Mouse (Mus musculus) neural tube, embryonic 14.5 days (tissue): ENCODE measurements around the gene Elf5. TPM values are rescaled to one million over a fixed set of nuclear protein-coding genes. Genes with fewer than 3 reads are reported as not detected.

Experiments
- ATAC-seq: fragments of 200-750 bp; cut with Nextera tagmentation; 2 replicates; pipeline ENCODE4 v1.8.0; 2017; ENCODE audit warnings: low read depth, mild to moderate bottlenecking, moderate TSS enrichment, moderate library complexity
- H3K27ac ChIP-seq: fragments of 300-500 bp; sonication (generic); 2 replicates; pipeline ENCODE4 v1.5.1; 2014; ENCODE audit warnings: low read depth, mild to moderate bottlenecking, control low read depth, low read length, moderate library complexity, mixed read lengths
- H3K27me3 ChIP-seq: fragments of 300-500 bp; sonication (generic); 2 replicates; pipeline ENCODE4 v1.6.1; 2014; ENCODE audit warnings: low read length; ENCODE audit not compliant: control insufficient read depth, insufficient read depth
- H3K36me3 ChIP-seq: fragments of 300-500 bp; sonication (generic); 2 replicates; pipeline ENCODE4 v1.6.1; 2014; ENCODE audit warnings: low read length, mixed read lengths; ENCODE audit not compliant: control insufficient read depth, insufficient read depth
- H3K4me1 ChIP-seq: fragments of 300-500 bp; sonication (generic); 2 replicates; pipeline ENCODE4 v1.6.1; 2014; ENCODE audit warnings: low read length; ENCODE audit not compliant: control insufficient read depth, insufficient read depth
- H3K4me2 ChIP-seq: fragments of 300-500 bp; sonication (generic); 2 replicates; pipeline ENCODE4 v1.6.1; 2014; ENCODE audit warnings: mild to moderate bottlenecking, low read depth, low read length, control low read depth
- H3K4me3 ChIP-seq: fragments of 300-500 bp; sonication (generic); 2 replicates; pipeline ENCODE4 v1.5.1; 2014; ENCODE audit warnings: low read depth, low read length, control low read depth, mixed read lengths
- H3K9ac ChIP-seq: fragments of 300-500 bp; sonication (generic); replicated peaks from 2 replicates; pipeline ENCODE4 v1.6.1; 2014; ENCODE audit warnings: low read depth, mild to moderate bottlenecking, control low read depth, low read length, mixed read lengths
- H3K9me3 ChIP-seq: fragments of 300-500 bp; sonication (generic); 2 replicates; pipeline ENCODE4 v1.6.1; 2016; ENCODE audit warnings: low read length; ENCODE audit not compliant: control insufficient read depth
- whole genome bisulfite sequencing: fragments of 180-500 bp; shearing (Covaris S2); extraction: QIAGEN DNeasy Blood & Tissue Kit; methylation state at CpG from one replicate; pipeline ENCODE4 v1.1.7; 2014; 5-methylcytosine and 5-hydroxymethylcytosine counted together
- polyA plus RNA-seq: library from polyadenylated mRNA; unstranded; fragments of >200 nt; fragmentation: Nextera tagmentation; extraction: Ambion mirVana; gene quantifications from 2 replicates; pipeline ENCODE4 v1.2.1, GENCODE M21; 2014

Elf5 gene
- polyA plus RNA-seq, 1 experiment from 2014 or later = not detected

DNA sequence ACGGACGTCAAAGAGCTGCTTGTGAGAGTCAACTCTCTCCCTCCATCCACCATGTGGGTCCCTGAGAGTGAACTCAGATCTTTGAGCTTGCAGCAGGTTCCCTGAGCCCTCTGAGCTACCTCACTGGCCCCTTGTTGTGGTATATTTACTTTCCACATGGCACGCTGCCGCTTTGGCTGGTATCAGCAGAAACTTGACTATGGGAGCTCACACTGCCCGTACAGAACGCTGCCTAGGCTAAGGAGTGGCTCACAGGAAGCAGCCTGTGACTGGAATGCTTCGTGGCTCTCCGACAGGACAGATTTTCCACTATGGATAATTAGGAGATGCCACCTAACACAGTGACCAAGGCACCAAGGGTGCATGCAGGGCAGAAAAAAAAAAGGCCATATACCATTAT, 49.7 kb downstream of the Elf5 start:
- no peak overlapping the region for H3K4me3 ChIP-seq
- 83% methylated on average over 8 of the region's 8 CpGs for WGBS
- peaks cover 21% of the 10 kb centered on the region for H3K36me3 ChIP-seq
- H3K9ac ChIP-seq = no peak overlapping the region
- no peaks in the 10 kb centered on the region for H3K4me1 ChIP-seq
- ATAC-seq = no peak
- H3K9me3 ChIP-seq = no peaks in the 10 kb centered on the region
- H3K27ac ChIP-seq = no peak overlapping the region
- no peaks in the 10 kb centered on the region for H3K27me3 ChIP-seq
- H3K4me2 ChIP-seq = no peak overlapping the region

DNA sequence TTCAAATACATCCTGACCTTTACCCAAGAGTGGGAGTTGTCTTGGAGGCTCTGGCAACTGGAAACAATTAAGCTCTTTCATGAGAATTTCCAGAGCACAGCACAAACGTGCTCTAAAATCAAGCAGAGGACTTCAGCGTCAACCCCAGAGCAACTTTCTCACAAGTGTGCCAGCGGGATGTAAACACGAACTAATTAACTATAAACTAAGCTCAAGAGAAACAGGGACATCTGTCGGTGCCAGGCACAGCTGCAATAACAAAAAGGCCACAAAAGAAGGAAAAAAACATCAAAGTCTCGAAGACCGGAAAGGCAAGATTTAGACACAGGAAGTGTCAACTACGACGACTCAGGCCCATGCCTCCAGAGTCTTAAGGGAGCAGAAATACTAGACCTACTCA, 50.3 kb downstream of the Elf5 start:
- ATAC-seq = no peak
- Histone ChIP-seq H3K4me3 (no peak overlapping the region), H3K27ac (no peak overlapping the region), H3K9me3 (no peaks in the 10 kb centered on the region), H3K36me3 (peaks cover 19% of the 10 kb centered on the region), H3K9ac (no peak overlapping the region), H3K4me1 (no peaks in the 10 kb centered on the region), H3K4me2 (no peak overlapping the region), H3K27me3 (no peaks in the 10 kb centered on the region)
- WGBS = 43% methylated on average over 9 of the region's 9 CpGs

DNA sequence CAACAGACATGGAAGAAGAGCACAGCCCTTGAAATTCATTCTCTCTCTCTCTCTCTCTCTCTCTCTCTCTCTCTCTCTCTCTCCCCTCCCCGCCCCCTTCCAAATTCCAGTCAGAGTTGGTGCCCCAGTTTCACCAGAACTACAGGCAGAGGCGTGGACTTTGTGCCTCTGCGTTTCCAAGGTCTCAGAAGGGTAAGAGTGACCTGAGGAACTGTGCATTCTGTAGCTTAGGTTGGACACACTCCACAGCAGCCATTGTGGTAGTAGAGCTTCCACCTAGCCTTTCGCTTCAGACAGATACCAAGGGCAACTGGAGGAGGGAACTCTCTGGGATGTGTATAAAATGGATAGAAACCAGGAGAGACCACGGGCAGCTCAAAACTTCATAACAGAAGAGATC, 51.3 kb downstream of the Elf5 start:
- whole genome bisulfite sequencing = 98% methylated on average over 5 of the region's 5 CpGs
- Histone ChIP-seq H3K36me3 (peaks cover 25% of the 10 kb centered on the region), H3K27ac (no peak overlapping the region), H3K9me3 (no peaks in the 10 kb centered on the region), H3K4me3 (no peak overlapping the region), H3K4me2 (no peak overlapping the region), H3K27me3 (no peaks in the 10 kb centered on the region), H3K4me1 (no peaks in the 10 kb centered on the region), H3K9ac (no peak overlapping the region)
- no peak for ATAC-seq

DNA sequence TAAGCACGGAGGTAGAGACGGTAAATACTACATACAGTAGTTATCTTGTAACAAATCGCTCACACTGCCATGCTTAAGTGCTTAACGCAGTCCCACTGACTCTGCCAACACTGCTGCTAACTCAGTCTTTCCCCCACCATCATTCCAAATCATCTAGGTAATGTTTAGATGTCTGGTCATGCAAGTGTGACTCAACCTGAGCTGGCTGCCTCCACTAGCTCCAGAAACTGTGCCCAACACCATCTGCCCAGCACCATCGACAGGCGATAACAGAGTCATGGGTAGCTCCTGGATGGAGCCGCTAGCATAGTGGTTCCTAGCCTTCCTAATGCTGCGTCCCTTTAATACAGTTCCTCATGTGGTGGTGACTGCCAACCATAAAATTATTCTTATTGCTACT, 53.0 kb downstream of the Elf5 start:
- Histone ChIP-seq H3K4me3 (no peak overlapping the region), H3K36me3 (peaks cover 29% of the 10 kb centered on the region), H3K9ac (no peak overlapping the region), H3K4me2 (no peak overlapping the region), H3K9me3 (no peaks in the 10 kb centered on the region), H3K4me1 (no peaks in the 10 kb centered on the region), H3K27me3 (no peaks in the 10 kb centered on the region), H3K27ac (no peak overlapping the region)
- no peak for ATAC-seq
- WGBS = 95% methylated on average over 8 of the region's 8 CpGs

DNA sequence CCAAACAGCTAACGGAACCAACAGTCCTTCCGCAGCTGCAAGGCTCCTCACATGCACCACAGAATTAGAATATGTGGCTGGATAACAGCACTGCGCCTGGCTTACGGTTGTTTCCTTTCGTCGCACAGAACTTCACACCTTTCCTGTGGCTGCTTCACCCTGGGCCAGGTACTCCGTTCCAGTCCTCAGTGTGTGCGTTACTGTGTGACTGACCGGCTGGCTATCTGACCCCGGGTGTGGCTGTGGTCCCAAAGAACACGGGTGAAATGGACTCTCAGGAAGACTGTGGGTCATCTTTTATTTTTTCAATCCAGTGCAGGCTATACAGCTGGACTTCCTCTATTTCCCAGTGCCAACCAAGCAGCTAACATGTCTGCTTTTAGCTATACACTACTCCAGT, 53.9 kb downstream of the Elf5 start:
- Histone ChIP-seq H3K9ac (no peak overlapping the region), H3K36me3 (peaks cover 32% of the 10 kb centered on the region), H3K4me1 (no peaks in the 10 kb centered on the region), H3K4me2 (no peak overlapping the region), H3K27me3 (no peaks in the 10 kb centered on the region), H3K4me3 (no peak overlapping the region), H3K27ac (no peak overlapping the region), H3K9me3 (no peaks in the 10 kb centered on the region)
- no peak for ATAC-seq
- WGBS = 94% methylated on average over 11 of the region's 11 CpGs

DNA sequence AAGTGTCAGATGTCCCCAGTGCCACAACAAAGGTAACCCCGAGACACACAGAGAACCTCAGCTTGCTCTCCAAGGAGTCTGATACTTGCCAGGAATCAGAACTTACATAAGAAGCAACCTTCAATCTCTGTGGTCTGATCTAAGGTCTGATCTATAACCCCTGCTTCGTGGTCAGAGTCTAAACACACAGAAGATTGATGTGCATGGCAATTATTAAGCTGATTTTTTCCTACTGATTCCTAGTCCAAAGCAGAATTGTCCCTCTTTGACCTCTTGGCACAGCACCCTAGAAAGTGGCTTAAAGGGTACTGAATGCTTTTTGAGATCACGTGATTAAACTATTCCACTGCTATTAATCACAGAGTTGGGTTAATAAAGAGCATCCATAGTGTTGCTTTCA, 54.8 kb downstream of the Elf5 start:
- ATAC-seq = no peak
- WGBS = 92% methylated on average over 3 of the region's 3 CpGs
- Histone ChIP-seq H3K36me3 (peaks cover 32% of the 10 kb centered on the region), H3K9me3 (no peaks in the 10 kb centered on the region), H3K27me3 (no peaks in the 10 kb centered on the region), H3K4me3 (no peak overlapping the region), H3K9ac (no peak overlapping the region), H3K4me1 (no peaks in the 10 kb centered on the region), H3K27ac (no peak overlapping the region), H3K4me2 (no peak overlapping the region)

DNA sequence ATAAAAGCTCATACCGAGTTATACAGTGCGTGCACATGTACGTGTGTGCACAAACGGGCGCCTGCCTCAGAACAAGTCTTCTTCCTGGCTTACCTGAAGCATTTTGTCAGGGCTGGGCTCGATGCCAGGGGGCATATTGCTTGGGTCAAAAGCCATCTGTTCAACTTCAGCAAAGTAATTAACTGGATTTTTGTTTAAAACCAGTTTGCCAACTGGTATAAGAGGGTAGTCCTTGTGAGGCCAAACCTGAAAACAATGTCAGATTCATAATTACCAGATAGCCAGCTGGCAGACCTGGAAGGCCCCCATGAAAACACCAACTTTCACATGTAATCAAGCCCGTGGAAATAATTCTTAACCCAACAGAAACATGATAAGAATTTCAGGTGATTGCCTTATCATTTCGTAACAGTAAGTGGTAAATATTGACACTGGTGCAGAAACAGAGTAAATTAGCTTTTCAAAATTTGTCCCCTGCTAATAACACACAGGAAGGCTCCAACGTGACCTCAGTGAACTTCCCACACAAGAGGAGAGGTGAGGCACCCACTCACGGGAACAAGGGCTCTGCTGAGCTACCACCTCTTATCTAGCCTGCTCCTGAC, 55.6 kb downstream of the Elf5 start:
- no peak overlapping the region for H3K4me2 ChIP-seq
- peaks cover 32% of the 10 kb centered on the region for H3K36me3 ChIP-seq
- WGBS = 91% methylated on average over 10 of the region's 10 CpGs
- no peak for ATAC-seq
- H3K4me1 ChIP-seq = no peaks in the 10 kb centered on the region
- H3K27ac ChIP-seq = no peak overlapping the region
- H3K27me3 ChIP-seq = no peaks in the 10 kb centered on the region
- H3K9ac ChIP-seq = no peak overlapping the region
- H3K4me3 ChIP-seq = no peak overlapping the region
- no peaks in the 10 kb centered on the region for H3K9me3 ChIP-seq

DNA sequence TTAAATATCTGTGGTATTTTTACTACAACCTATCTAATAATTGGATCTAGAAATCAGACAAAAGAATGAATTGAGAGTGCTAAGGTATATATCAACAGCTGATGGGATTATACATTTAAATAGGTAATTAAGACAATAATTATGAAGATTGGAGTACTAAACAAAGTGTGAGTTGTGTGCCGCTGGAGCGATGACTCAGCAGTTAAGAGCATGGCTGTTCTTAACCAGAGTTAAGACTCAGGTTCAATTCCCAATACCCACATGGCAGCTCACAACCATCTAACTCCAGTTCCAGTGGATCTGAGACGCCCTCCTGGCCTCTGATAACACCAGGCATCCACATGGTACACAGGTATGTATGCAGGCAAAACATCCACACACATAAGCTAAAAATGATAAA, 61.9 kb downstream of the Elf5 start:
- H3K4me2 ChIP-seq = no peak overlapping the region
- H3K4me3 ChIP-seq = no peak overlapping the region
- WGBS = 97% methylated on average over 3 of the region's 3 CpGs
- peaks cover 24% of the 10 kb centered on the region for H3K36me3 ChIP-seq
- no peaks in the 10 kb centered on the region for H3K4me1 ChIP-seq
- no peak overlapping the region for H3K27ac ChIP-seq
- no peaks in the 10 kb centered on the region for H3K27me3 ChIP-seq
- H3K9me3 ChIP-seq = no peaks in the 10 kb centered on the region
- ATAC-seq = no peak
- no peak overlapping the region for H3K9ac ChIP-seq

DNA sequence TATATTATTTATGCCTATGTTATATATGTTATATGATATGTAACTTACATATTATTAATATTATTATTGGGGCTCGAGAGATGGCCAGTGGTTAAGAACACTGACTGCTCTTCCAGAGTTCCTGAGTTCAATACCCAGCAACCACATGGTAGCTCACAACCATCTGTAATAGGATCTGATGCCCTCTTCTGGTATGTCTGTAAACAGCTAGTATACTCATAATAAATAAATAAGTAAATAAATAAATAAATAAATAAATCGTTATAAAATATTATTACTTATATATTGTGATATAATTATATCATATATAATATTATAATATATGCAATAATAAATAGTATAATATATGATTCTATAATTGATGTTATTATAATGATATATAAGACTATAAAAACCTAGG, 64.7 kb downstream of the Elf5 start:
- ATAC-seq = no peak

More for the DNA sequence above, 64.7 kb downstream of the Elf5 start:
- Histone ChIP-seq H3K36me3 (peaks cover 14% of the 10 kb centered on the region), H3K9ac (no peak overlapping the region), H3K4me3 (no peak overlapping the region), H3K9me3 (no peaks in the 10 kb centered on the region), H3K27me3 (no peaks in the 10 kb centered on the region), H3K4me1 (no peaks in the 10 kb centered on the region), H3K4me2 (no peak overlapping the region), H3K27ac (no peak overlapping the region)
- WGBS = 96% methylated on average over 2 of the region's 2 CpGs
